Mouse (Mus musculus) embryonic fibroblast, embryonic 13.5 days (primary cell): Measurements from ENCODE around the gene Ptgir. TPM values are rescaled to one million over a fixed set of nuclear protein-coding genes. Genes with fewer than 3 reads are reported as not detected.

Source experiments
- H3K27ac ChIP-seq: 2 replicates; pipeline ENCODE4 v1.5.1; 2012; ENCODE audit warnings: low read length, control low read depth, inconsistent platforms; ENCODE audit not compliant: insufficient read depth
- H3K4me1 ChIP-seq: 2 replicates; pipeline ENCODE4 v1.6.1; 2011; ENCODE audit warnings: low read length; ENCODE audit not compliant: control insufficient read depth, insufficient read depth
- H3K4me3 ChIP-seq: 2 replicates; pipeline ENCODE4 v1.5.1; 2011; ENCODE audit warnings: mild to moderate bottlenecking, control low read depth, low read length; ENCODE audit not compliant: insufficient read depth
- CTCF ChIP-seq: IDR thresholded peaks from 2 replicates; pipeline ENCODE4 v1.5.1; 2011; ENCODE audit warnings: mild to moderate bottlenecking, control low read depth, low read length, moderate library complexity, borderline replicate concordance; ENCODE audit not compliant: insufficient read depth
- POLR2A ChIP-seq: IDR thresholded peaks from 2 replicates; pipeline ENCODE4 v1.6.1; 2011; ENCODE audit warnings: low read depth, mild to moderate bottlenecking, control low read depth, low read length, moderate library complexity
- polyA plus RNA-seq: library from polyadenylated mRNA; stranded (reverse); fragments of >200 nt; gene quantifications from 2 replicates; pipeline ENCODE4 v1.2.4, GENCODE M21; 2011; ENCODE audit warnings: low read depth; ENCODE audit not compliant: missing spikeins, insufficient read length

Gene Ptgir
- polyA plus RNA-seq, 1 experiment = 1.6 TPM

GRCm38 (mm10) chr7:16905491-16906021 is 734 bp upstream of the Ptgir start:
- H3K4me1 ChIP-seq = peaks cover 7% of the 10 kb centered on the region; the same call in 1 of the 2 replicates
- TF ChIP-seq POLR2A (peak; percentile 42; the same call in 1 of the 2 replicates), CTCF (no peak)
- no peak overlapping the region for H3K27ac ChIP-seq
- no peak overlapping the region for H3K4me3 ChIP-seq

- TF ChIP-seq POLR2A (no peak), CTCF (no peak)
- Histone ChIP-seq H3K4me3 (no peak overlapping the region), H3K27ac (no peak overlapping the region), H3K4me1 (peaks cover 8% of the 10 kb centered on the region)
Measured at GRCm38 (mm10) chr7:16906889-16907559, 734 bp downstream of the Ptgir start.

GRCm38 (mm10) chr7:16907842-16908241 is 1.6 kb downstream of the Ptgir start:
- no peak overlapping the region for H3K27ac ChIP-seq
- H3K4me1 ChIP-seq = peaks cover 10% of the 10 kb centered on the region
- no peak overlapping the region for H3K4me3 ChIP-seq
- no peak for TF ChIP-seq CTCF
- TF ChIP-seq POLR2A = no peak

- TF ChIP-seq POLR2A = no peak
- no peak for TF ChIP-seq CTCF
- Histone ChIP-seq H3K4me1 (peaks cover 10% of the 10 kb centered on the region), H3K4me3 (no peak overlapping the region), H3K27ac (no peak overlapping the region)
Measured at GRCm38 (mm10) chr7:16908367-16908766, 2.1 kb downstream of the Ptgir start.

GRCm38 (mm10) chr7:16908859-16909258 is 2.6 kb downstream of the Ptgir start:
- Histone ChIP-seq H3K4me3 (no peak overlapping the region), H3K27ac (no peak overlapping the region), H3K4me1 (peaks cover 10% of the 10 kb centered on the region)
- TF ChIP-seq POLR2A = no peak
- TF ChIP-seq CTCF = no peak

- H3K4me3 ChIP-seq = no peak overlapping the region
- TF ChIP-seq POLR2A (no peak), CTCF (no peak)
- peaks cover 10% of the 10 kb centered on the region for H3K4me1 ChIP-seq
- peak overlapping the region; percentile 34; the same call in 1 of the 2 replicates for H3K27ac ChIP-seq
Measured at GRCm38 (mm10) chr7:16909909-16910308, 3.6 kb downstream of the Ptgir start.

- no peak overlapping the region for H3K4me3 ChIP-seq
- peak overlapping the region; percentile 69; the same call in 1 of the 2 replicates for H3K27ac ChIP-seq
- TF ChIP-seq POLR2A (no peak), CTCF (no peak)
- peaks cover 8% of the 10 kb centered on the region; the same call in 1 of the 2 replicates for H3K4me1 ChIP-seq
Measured at GRCm38 (mm10) chr7:16911904-16912303, 5.6 kb downstream of the Ptgir start.

- Histone ChIP-seq H3K4me1 (peaks cover 8% of the 10 kb centered on the region; the same call in 1 of the 2 replicates), H3K27ac (peak overlapping the region; percentile 69), H3K4me3 (no peak overlapping the region)
- TF ChIP-seq POLR2A (no peak), CTCF (no peak)
Measured at GRCm38 (mm10) chr7:16912360-16912759, 6.1 kb downstream of the Ptgir start.

GRCm38 (mm10) chr7:16913806-16914452 is 7.6 kb downstream of the Ptgir start:
- TF ChIP-seq CTCF = peak; percentile 61
- no peak for TF ChIP-seq POLR2A
- Histone ChIP-seq H3K4me3 (no peak overlapping the region), H3K27ac (0 out of 2 replicates have a peak overlapping the region, but pooled peaks have one; percentile 69), H3K4me1 (peaks cover 8% of the 10 kb centered on the region; the same call in 1 of the 2 replicates)
